Mouse (Mus musculus) cerebellum, adult 8-10 months (tissue): ENCODE data around the gene Pla2g15.

ENCODE experiments used
- DNase-seq: peaks from one replicate; pipeline ENCODE4 v3.0.0; 2022

Gene Pla2g15

GRCm38 (mm10) chr8:106136156-106137130 lies 13.8 kb upstream of the Pla2g15 start, which contains the start of gene Esrp2:
Gene Esrp2 (minus strand): TSS chr8:106136974.
- DNase-seq, result no peak

- DNase-seq, result no peak
These were observed 12.8 kb upstream of the Pla2g15 start for GRCm38 (mm10) chr8:106137218-106137905.

DNA sequence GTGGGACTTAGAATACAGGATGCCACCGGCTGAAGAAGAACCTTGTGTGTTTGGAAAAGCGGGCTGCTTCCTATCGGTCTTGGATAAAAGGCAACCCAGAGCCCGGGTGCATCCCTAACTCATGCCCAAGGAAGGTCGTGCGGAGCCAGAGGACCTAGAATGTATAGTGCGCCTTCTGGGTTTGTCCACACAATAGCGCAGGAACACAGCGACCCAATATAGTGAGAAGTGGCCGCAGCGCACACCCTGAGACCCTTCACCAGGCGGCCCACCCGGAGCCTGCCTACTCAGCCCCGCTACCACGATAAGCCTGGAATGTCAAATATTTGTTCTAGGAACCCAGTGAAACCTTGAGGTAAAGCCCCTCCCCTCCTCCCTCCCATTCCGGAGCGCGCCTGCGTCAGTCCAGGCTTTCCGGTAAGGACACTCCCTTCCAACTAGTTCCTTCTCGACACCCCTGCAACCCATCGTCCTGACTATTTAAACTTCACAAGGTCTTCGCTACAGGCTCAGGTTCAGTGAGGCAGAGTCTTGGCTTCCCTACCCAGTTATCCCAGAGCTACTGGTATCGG lies 12.2 kb upstream of the Pla2g15 start:
- no peak for DNase-seq

GRCm38 (mm10) chr8:106138616-106139015 lies 11.6 kb upstream of the Pla2g15 start:
- no peak for DNase-seq

DNA sequence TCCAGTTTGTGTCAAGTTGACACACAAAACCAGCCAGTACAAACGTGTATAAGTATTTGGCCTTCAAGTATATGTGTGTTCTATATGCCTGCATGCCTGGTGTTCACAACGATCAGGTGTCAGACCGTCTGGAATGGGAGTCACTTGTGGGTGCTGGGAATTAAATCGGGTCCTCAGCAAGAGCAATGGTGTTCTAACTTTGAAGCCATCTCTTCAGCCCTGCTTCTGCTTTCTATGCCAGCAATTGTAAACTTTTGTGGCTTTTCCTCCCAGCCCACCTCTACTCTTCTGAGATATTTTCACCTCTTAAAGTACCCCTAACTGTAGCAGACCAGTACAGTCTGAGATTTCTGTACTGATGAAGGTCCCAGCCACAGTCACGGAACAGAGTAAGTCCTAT lies 10.0 kb upstream of the Pla2g15 start:
- no peak for DNase-seq

DNA sequence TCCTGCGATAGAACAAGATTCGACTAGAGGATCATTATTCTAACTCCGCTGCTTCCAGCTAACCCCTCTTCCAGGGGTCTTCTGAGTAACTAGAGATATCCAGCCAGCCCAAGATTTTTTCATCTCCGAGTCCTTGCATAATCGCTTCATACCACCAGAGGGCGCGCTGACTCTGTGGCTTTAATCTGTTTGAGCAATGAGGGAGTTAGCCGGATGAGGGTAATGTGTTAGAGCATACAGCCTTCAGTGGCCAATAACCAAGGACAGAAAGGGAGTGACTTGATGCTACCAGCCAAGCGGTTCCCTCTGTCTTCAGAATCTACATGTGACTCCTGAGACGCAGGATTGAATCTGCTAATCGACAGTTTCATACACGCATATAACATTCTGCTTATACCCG lies 9.4 kb upstream of the Pla2g15 start:
- DNase-seq, result peak; percentile 80

- DNase-seq, result no peak
These were observed 4.9 kb upstream of the Pla2g15 start for GRCm38 (mm10) chr8:106145331-106145730.

DNA sequence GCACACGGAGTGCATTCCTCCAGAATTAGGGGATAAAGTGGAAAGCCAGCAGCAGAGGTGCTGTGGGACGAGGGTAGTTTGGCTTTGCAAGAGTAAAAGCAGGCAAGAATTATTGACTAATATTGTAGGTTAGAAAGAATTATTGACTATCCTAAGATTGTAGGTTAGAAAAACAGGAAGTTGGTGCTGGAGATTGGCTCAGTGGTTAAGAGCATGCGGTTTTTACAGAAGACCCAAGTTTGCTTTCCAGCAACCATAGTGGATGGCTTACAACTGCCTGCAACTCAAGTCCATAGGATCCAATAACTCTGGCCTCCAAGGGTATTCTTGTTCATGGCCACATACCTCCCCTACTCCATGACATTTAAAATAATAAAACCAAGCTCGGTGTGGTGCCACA lies 4.2 kb upstream of the Pla2g15 start:
- DNase-seq, result no peak

GRCm38 (mm10) chr8:106147868-106148565 lies 2.2 kb upstream of the Pla2g15 start:
- no peak for DNase-seq

GRCm38 (mm10) chr8:106149025-106149424 lies 1.2 kb upstream of the Pla2g15 start:
- DNase-seq, result no peak

- DNase-seq, result no peak
These were observed 428 bp downstream of the Pla2g15 start for GRCm38 (mm10) chr8:106150653-106151000.

- no peak for DNase-seq
These were observed 842 bp downstream of the Pla2g15 start for GRCm38 (mm10) chr8:106151041-106151440.

GRCm38 (mm10) chr8:106152876-106153275 lies 2.7 kb downstream of the Pla2g15 start:
- no peak for DNase-seq

DNA sequence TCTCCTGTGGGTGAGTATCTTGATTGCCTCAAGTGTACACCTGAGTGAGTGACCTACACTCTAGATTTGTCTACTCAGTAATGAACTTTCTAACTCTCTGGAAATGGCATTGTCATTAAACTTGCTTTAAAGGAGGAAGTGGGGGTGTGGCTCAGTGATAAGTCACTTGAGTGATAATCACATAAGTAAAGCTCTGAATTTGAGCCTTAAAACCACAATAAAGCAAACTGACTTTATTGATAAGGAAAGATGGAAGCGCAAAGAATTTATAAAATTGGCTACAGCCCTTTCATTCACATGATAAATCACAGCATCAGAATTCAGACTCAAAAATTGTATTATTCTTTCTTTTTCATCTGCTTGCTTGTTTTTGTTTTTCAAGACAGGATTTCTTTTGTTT lies 7.2 kb downstream of the Pla2g15 start:
- no peak for DNase-seq

DNA sequence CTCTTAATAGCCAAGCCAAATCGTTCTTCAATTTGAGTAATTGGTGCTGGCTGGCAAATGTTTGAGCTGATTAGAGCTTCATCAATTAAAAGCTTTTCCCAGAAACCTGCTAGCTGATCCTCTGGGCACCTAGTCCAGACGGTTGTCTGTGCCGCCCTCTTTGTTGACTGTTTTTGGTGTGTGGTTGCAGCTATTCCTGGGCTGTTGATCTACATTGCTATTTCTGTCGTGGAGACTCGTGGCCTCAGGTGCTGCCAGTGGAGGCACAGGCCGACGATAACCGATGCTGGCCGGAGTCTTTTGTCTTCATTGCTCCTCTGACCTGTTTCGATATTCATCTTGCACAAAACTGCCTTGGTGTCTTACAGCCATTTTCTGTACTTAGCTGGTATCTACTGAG lies 8.2 kb downstream of the Pla2g15 start:
- no peak for DNase-seq

DNA sequence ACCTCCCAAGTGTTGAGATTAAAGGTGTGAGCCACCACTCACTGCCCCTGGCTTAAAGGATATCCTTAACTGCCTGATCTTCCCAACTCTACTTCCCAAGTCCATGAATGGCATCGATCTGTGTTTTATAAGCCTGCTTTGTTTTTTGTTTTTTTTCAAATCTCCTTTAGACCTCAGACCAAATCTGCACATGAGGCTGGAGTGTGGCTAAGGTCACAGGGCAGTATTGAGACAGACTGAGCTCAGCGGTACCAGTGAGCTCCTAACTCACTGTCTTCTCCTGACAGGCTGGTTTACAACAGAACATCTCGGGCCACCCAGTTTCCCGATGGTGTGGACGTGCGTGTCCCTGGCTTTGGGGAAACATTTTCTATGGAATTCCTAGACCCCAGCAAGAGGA lies 9.7 kb downstream of the Pla2g15 start:
- DNase-seq, result no peak

DNA sequence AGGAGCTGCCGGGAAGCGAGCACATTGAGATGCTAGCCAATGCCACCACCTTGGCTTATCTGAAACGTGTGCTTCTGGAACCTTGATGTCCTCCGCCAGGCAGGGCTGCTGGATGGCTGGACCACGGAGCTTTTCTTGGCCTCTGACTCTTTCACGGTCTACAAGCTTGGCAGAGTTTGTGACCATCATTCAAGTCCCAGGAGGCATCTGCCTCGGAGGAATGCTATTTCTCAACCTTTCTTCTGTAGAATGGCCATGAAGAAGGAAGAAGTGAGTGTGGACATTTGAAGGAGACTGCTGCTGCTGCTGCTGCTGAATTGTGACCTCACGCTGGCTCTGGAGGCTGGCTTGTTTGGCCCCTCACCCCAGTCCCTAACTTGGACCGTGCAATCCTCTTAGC lies 13.1 kb downstream of the Pla2g15 start:
- no peak for DNase-seq

DNA sequence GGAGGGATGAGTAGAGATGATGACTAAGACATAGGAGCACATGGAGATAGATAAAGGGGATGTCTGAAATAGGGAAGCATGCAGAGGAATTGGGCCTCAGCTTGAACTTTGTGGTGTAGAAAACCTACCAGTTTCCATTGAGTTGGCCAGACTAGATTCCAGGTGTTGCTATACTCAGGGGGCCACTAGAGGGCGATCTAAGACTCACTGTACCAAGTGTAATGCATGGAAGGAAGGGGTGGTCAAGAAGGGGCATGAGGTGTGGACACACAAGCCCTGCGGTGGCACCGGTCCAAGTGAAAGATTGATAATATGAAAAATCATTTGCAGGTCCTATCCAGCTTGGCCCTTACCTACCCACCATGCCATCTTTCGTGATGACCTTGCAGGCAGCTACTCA lies 15.3 kb downstream of the Pla2g15 start:
- peak; percentile 73 for DNase-seq

DNA sequence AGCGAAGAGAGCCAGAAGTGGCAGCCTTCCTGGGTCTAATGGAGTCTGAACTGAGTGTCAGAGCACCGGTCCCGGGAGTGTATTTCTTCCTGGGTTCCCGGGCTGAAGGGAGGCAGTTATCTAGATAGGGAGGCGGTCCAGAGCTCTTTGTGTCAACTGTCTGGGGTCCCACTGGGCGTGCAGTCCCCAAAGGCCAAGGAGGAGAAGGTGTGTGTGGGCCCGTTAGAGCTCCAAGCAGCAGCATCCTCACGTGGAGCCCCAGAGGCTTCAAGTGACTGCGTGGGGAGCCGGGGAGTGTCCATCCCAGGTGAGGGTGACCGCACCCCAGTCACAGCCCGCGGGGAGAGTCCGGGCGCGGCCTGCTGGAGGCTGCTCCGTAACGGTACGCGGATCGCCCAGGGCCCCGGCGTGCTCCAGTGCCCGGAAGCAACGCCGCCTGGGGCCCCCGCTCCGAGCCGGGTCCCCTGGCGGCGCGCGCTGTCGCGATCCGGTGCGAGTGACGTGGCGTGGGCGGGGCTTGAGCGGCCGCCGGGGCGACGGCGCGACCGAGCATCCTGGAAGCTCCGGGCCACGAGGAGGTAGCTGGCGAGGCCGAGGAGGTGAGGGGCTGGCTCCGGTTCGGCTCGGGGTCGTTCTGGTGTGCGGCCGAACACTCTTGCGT lies 18.3 kb downstream of the Pla2g15 start, which contains the start of gene Slc7a6:
Slc7a6 (plus strand) TSS at position 502 of the 661 bp plus-strand sequence.
- DNase-seq, result peak; percentile 86

DNA sequence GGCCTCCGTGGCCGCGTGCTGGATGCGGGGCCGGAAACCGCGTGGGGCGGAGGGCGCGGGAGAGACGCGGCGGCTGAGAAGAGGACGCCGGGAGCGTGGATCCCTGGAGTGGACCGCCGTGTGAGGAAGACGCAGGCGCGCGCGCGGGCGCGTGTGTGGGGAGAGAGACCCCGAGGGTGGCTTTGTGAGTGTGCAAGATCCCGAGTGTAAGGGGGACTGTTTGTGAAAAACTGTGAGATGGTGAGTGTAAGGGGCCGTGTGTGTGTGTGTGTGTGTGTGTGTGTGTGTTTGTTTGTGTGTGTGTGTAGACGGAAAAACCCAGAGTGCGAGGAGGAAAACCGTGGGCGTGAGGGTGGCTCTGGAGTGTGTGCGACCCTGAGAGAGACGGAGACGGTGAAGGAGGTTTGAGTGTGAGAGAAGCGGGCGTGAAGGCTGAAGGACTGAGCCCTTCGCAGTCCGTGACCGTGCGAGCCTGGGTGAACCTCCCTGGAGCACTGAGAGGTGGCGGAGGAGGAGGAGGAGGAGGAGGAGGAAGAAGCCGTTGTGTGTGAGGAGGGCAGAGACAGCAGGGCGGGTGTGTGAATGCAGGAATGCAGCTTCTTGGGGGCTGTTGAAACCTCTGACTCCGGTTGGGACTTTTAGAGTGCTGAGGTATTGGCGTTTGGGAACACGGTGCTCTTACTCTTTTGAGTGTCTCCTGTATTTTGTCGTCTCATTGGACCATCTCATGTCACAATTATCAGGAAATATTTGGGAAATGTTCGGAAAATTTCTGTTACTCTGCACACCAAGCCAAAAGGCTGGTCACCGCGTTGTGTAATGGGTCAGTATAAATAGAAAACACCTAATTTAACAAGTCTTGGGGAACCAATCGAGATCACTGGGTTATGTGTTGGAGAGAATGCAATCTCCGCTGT lies 19.1 kb downstream of the Pla2g15 start:
- DNase-seq, result peak; percentile 51

- DNase-seq, result no peak
These were observed 19.8 kb downstream of the Pla2g15 start for GRCm38 (mm10) chr8:106169934-106170480.
